Mouse (Mus musculus): ENCODE data around the gene Lca5l. TPM values are rescaled to one million over a fixed set of nuclear protein-coding genes. Genes with fewer than 3 reads are reported as not detected.

The Lca5l gene
- total RNA-seq (2021) (1 to 10 TPM; 1.2 to 3.0 TPM), polyA plus RNA-seq (2012; rRNA removed) (0.86 and 1.0 TPM in 2 replicates)
- long read RNA-seq, partial matches to known transcripts, result 1 of 7 reads
- long read RNA-seq, other reads (novel, unspliced or antisense), result 6 of 7 reads

DNA sequence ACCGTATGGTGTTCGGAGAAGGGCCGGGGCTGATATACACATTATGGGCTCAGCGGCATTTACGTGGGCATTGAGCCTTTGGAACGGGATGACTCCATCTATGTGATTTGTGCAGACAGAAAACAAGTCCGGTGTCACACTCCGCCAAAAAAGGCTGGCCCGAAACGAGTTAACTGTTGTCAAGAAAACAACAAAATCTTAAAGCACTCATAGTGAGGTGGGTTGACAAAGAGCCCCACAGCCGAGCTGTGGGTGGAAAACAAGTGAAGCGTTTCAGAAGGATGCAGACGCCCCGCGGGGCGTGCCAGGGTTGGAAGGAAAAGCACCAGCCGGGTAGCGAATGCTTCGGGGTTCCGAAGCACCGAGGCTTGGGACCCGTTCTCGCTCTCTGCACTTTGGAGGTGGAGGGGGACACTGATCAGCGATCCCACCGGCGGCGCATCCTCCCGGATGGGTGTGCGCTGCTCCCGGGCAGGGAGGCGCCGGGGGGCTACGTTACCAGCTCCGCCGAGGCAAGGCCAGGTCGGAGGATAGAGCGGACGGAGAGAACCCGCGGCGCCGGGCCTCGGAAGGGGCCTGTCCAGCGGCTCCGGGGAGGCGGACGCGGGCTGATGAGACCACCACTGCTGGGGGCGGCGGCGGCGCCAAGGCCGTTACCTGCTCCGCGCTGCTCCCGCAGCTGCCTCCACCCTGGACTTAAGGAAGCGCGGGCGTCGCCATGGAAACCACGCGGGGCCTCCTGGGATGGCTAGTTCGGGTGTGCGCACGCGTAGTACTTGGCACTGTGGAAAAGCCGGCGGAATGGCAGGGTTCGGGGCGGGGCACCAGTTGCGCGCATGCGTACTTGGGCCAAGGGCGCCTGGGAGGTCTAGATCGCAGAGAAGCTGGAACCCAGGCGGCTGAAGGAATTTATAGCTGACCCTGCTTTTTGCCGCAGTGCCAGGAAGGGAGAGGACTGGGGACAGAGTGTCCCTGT lies at the start of gene Lca5l:
Lca5l (minus strand) TSS at position 741 of the 976 bp plus-strand sequence.
- peak; percentile 100 for DNase-seq

DNA sequence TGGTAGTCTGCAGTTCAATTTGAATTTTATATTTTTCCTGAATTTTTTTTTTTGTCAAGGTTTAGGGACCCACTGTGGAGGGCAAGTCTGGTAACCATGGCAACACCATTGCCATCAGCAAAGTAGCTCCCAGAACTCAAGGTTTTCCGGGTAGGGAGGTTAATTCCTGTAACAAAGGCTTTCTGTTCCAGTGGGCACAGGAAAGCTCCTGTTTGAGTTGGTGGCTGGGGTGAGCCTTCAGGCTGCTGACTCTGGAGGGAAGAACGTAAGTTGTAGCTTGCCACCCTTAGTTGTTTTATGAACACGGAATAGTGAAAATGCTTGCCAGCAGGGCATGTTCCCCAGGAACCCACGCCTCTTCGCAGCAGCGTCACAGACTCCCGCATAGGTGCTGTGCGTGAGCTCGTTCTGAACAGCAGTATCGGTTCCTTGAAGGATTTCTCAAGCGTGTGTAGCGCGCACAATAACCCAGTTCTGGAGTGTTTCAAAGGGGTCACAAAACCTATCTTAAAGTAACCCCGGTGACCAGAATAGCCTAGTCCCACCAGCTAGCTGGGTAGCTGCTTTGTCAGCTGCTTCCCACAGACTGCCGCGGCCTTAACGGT lies 43.4 kb upstream of the Lca5l start, which contains the start of gene B3galt5:
B3galt5 (plus strand) TSS at position 436 of the 605 bp plus-strand sequence.
- no peak for DNase-seq

DNA sequence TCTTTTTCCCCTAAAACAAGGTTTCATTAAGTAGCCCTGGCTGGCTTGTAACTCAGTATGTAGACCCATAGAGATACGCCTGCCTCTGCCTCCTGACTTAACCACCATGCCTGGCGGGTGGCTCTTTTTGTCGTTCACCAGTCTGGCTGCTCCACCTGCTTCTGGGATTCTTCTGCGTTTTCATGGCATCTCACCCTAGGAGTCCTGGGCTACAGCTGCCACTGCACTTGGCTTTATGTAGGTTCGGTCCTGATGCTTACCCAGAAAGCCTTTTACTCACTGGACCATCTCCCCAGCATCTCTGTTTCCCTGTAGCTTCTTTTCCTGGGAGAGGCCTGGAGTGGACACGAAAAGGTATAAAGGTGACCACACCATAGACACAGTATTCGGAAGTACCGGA lies 41.9 kb upstream of the Lca5l start:
- DNase-seq, result no peak

DNA sequence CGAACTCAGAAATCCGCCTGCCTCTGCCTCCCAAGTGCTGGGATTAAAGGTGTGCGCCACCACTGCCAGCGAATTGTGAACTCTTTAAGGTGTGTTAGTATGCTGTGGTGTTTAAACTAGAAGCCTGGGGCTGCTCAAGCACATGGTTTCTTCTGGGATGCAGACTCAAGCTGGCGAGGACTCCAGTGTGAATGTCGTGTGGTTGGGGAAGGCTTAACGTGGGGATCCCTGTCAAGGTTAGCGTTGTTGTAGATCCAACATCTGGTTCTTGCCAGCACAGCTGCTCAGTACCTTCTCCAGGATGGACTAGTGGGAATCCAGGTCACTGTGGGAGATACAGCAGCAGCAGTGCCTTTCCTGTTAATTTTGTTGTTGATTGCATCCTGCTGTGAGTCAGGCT lies 39.9 kb upstream of the Lca5l start:
- DNase-seq, result no peak

DNA sequence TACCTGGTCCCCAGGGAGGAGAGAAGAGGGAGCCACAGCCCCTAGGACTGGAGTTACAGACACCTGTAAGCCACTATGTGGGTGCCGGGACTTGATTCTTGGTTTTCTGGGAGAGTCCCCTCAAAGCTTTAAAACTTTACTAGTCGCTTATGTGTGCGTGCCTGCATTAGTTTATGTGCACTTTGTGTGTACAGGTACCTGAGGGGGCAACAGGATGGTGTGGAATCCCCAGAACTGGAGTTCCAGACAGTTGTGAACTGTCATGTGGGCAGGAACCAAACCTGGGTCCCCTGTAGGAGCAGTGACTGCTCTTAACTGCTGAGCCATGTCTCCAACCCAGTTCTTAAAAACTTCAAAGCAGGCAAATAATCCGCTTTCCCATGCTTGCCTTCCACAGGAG lies 39.2 kb upstream of the Lca5l start:
- DNase-seq, result no peak

DNA sequence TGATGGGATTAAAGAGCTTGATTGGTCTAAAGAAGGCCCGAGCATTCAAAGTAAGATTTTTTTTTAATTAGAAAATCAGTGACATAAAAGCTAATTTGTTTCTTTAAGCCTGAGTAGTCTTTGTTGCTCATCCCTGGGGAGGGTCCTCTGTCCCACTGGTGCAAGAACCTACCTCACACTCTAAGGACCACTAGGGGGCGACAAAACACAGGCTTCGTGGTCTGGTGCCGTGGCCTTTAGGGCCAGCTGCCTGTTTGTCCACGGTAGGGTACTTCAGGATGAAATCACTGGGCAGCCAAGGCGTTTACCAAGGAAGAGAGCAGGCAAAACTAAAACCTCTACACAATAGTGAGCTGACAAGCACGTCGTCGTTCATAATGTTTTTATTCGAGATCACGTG lies 38.3 kb upstream of the Lca5l start:
- DNase-seq, result peak; percentile 79

DNA sequence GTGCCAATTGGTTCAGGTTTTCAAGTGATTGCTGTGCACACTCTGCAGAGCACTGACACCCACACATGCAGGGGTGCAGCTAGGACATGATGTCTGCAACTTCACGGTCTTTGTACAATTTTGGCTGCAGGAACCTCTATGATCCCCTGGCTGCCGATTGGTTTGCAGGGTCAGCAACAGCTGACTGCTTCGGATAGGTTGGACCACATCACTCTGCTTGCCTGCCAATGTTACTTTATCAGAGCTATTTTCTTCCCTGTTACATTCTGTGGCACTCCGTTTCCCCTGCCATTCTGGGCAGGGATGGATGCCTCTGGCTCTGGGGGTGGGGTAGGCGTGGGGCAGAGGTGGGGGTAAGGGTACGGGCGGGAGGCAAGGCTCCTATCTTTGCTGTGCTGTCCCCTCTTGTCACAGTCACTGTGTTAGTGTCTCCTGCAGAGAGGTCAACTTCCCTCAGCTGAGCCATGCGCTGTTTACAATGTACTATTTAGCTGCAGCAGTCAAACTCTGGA lies 37.0 kb upstream of the Lca5l start:
- no peak for DNase-seq

DNA sequence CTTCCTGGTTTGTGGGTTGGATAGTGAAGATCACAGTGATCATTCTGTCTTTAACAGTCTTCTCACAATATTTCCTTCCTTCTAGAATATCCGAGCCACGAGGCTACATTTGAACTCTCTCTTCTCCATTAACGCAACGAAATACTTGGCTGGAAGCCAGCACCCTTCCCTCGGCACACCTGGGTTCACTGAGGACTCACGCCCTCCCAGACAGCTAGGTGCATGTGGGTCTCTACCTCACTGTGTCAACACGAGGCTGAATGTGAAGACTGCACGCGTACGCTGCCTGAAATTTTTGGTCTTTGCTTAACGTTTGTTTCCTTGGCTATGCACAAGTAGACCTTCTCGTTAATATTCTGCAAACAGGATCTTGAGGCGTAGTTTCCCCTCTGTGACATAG lies 36.4 kb upstream of the Lca5l start:
- no peak for DNase-seq

DNA sequence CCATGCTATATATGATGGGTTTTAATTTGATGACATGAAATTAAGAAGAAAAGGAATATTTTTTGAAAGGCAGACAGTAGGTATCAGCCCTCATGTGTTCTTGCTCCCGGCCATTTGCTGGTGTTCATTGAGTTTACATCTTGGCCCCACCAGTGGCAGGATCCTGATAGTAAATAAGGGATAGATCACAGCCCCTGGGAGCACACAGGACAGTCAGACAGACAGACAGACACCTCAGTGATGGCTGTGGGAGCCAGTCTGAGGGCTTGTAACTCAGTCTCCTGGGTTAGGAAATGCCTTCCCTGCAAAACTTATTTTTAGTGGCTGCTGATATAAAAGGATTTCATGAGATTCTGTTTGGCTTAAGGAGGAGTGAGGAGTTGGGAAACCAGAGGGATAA lies 30.4 kb upstream of the Lca5l start:
- DNase-seq, result no peak

DNA sequence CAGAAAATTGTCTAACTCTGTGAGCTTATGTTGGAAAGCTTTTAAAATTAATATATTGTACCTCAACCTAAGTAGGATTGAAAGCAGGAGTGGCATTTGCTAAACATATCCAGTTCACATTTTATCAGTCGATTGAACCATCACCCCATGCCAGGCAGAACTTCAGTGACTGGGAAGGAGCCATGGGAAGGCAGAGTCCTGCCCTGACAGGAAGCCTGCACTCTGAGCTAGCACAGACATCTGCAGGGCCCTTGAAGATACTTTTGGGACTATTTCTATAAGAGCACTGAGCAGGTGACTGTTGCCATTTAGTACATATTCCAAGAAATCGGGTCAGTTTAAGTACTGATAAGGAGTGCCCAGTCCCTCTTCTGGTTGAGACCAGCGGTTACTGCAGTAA lies 29.9 kb upstream of the Lca5l start:
- no peak for DNase-seq

DNA sequence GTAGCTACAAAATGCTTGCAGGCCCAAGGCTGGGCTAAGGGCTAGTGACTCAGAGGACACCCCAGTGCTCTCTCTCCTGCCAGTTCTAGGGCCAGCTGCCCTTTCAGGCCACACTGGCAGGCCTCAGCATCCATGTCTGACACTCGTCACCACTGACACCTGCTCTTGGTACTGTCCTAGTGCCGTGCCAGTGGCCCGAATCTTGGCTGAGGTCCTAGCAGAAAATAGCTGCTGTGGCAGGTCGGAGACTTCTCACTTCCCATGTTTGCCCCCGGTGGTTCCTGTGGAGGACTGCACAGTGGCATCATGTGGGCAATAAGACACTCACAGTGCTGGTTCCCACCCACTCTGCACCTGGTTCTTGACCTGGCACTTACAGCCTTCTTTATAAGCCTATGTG lies 29.4 kb upstream of the Lca5l start:
- no peak for DNase-seq

DNA sequence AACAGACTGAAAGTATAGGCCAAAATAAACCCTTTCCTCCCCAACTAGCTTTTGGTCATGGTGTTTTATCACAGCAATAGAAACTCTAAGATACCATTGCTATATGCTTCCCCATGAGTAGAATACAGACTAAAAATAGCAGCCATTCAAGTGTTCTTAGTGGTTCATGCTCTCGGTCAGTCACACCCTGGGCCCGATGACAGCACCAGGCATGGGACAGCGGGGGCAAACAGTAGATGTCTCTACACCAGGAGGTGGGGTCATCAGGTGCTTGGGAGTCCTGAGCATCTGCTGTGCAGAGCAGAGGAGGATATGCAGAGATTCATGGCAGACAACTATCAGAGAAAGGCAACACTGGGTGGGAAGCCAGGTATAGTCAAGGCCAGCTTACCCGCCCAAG lies 21.0 kb upstream of the Lca5l start:
- DNase-seq, result no peak

DNA sequence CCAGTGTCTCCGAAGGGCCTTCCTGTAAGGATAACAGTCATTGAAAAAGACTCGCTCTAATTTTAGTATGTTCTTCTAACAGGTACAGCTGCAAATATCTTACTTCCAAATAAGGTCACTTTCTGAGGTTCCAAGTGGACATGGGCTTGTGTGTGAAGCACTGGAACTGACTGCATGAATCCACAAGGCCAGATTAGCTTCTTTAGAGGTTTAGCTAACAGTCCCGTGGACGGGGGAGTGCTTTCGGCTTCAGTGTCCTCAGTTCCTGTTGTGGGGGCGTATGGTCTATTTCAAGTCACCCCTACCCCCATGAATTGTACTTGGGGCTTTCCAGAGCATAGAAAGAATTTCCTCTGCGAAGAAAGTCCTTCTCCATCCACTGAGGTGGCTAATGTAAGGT lies 18.8 kb upstream of the Lca5l start:
- DNase-seq, result no peak

DNA sequence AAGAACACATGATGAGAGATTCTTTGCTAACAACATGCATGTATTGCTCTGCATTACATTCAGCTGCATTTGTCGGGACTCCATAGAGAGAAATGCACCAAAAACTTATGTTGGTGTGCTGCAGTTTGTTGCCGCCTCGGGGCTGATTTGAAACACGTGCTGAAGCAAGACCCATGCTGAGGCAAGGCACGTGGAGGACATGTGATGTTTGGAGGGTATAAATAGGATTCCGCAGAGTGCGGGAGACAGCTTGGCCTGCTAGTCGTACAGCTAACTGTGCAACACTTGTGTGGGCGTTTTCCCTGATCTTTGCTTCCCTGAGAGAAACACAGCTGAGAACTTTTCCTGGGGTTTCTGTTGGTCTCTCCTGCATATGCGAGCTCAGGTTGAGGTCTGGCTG lies 17.7 kb upstream of the Lca5l start:
- DNase-seq, result no peak

DNA sequence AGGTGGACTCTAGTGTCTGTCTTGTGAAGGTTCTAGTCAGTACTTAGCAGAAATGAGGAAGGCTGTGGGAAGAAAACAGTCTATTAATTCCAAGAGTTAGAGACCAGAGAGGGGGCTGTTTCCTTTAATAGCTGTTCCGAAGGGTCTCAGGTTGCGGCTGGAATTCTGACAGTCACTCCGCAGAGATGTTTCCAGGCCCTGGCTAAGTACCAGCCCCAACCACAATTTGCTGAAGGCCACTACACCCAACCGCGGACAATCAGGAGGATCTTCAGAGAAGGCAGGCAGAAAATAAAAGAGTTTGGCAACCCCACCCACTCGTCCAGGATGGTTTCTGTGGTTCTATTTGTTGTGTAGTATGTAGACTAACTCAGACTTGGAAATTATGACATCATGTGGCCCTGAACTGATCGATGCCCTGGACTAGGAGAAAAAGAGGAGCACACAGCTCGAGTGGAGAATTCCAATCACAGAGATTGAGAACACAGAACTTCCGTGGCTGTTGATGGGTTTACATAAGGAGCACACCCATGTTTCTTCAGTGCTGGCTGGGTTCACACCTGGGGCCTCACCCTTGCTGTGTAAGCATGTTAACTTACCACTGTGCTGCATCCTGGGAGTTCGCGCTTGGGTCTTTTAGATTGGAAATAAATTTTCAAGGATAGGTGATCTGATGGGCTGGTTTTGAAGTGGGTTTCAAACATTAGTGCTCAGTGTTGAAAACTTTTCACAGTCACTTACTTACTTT lies 9.6 kb upstream of the Lca5l start:
- DNase-seq, result peak; percentile 48

DNA sequence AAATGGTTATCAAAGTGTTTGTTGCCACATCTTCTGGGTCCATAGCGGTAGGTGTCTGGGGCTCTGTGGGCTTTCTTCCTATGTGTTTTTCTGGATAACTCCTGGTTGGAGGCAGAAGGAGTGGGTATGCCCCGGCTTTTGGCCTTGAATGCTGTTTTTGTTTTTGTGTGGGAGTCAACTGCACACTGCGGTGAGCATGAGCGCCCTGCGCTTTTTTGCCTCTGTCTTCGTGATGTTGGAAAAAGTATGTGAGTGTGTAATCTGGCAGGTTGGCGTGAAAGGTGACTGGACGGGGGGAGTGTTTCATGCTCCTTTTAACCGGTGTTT lies 8.6 kb upstream of the Lca5l start:
- DNase-seq, result no peak

DNA sequence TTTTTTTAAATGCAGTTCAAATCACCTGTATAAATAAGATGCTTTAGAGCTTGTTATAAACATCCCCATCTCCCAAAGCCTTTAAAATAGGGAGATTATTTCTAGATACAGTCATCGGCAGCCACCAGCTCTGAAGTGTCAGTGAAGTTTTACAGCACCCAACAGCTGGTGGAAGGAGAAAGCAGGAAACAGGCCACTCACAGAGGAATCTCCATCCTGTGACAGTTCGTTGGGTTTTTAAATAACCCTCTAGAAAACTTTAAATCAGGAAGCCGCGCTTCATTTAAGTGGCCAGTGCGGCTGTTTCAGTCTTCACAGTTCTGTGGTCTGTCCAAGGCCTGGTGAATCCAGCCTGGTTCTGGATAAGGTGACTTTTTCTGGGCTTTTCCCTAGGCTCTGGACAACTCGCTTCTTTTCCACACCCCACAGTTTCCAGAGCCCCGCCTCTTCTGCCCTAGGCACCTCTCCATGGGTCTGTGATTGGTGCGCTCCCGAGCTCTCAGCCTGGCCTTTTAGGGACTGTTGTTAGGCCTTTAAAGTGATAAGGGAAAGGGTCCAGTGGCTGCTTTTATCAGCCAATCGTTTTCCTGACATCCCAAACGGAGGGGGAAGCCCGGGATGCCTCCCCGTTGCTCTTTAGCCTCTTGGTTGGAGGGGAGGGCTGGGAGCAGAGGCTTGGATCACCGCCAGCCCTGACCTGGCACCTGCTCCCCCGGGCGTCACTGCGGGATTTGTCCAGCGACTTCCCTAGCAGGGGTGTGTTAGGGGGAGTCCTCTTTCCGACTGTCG lies 8.0 kb upstream of the Lca5l start, which contains the start of gene Sh3bgr:
Sh3bgr (plus strand) TSS at position 538 of the 789 bp plus-strand sequence.
- peak; percentile 90 for DNase-seq

DNA sequence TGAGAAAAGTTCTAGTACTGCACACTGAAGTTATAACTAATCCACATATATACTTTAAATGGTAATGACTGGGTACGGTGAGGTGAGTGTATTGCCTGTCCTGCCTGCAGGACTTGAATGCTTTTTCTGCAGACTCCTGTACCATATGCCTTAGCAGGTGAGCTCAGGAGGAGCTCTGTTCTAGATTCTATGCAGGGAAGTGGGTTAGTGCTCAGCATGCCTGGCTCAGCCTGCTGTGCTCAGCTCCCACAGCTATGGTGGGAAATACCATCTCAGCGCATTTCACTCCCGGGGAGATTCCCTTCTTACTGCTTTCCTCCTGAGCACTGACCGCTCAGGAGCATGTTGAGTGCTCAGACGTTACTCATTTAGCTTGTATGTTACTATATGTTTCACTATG lies 4.5 kb downstream of the Lca5l start:
- DNase-seq, result no peak

DNA sequence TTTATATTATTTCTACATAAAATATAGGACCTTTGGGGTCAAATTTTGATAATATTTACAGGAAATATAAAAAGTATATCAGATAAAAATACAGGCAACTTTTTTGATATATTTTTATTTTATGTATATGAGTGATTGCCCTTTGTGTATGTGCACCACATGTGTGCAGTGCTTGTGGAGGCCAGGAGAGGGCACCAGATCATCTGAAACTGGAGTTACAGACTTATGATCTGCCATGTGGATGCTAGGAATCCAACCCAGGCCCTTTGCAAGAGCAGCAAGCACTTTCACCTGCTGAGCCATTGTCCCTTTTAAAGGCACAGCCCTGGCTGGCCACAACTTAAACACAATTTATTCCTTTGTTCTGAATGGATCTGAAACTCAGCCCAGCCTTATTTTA lies 12.9 kb downstream of the Lca5l start:
- DNase-seq, result no peak

DNA sequence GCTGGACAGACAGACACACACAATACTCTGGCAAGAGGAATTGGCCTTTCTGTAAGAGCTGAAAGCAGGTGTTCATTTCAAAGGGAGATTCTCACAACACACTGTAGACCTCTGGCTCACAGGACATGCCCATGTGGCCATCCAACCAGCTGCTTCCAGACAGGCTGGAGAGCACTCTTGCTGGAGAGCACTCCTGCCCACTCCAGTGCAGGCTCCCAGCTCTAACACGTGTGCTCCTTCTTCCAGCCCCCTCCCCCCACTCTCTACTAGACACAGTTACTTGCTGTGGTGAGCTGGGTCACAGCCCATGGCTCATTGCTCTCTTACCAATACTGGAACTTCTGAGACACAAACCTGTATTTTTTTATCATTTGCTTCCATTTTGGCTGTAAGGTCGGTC lies 16.7 kb downstream of the Lca5l start:
- no peak for DNase-seq

DNA sequence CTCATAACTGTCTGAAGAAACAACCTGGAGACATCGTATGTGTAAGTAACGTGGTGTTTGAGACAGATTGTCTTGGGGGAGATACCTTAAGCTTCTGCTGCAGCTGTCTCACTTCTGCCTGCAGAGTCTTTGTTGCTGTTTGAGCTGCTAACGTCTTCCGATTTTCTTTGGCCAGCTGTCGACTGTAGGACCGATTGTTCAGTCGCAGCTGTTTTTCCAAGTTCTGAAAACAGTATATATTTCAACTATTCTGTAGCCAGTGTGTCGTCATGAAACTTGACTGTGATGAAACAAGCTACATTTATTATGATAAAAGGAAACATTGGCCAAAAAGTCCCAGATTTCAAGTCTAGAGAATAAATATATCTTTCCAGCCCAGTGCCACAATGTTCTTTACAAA lies 18.4 kb downstream of the Lca5l start:
- DNase-seq, result no peak

DNA sequence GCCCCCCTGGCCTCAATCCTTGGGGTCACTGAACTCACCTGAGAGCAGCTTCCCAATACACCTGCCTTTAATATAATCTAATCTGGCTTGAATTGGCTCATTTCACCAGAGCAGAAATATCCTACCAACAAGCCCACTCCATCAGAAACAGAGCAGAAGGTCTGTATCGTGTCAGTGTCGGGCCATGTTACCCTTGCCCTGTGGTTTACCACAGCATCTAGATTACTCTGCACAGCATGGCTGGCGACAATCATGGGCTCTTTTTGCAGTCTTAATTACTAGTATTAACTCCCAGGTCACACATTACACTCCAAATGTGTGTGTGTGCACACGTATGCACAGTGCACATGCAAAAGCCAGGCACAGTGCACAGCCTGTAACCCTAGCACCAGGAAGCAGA lies 23.2 kb downstream of the Lca5l start:
- DNase-seq, result no peak
